Mouse (Mus musculus) lung, postnatal 4 days (tissue): ENCODE data around the gene Apeh.
A peak's percentile ranks its signal among the peaks of the same experiment; 100 is the strongest.

Experiments used
- DNase-seq, 2 experiments: peaks; one replicate each; pipeline ENCODE4 v3.0.0; 2021

Apeh gene

DNA sequence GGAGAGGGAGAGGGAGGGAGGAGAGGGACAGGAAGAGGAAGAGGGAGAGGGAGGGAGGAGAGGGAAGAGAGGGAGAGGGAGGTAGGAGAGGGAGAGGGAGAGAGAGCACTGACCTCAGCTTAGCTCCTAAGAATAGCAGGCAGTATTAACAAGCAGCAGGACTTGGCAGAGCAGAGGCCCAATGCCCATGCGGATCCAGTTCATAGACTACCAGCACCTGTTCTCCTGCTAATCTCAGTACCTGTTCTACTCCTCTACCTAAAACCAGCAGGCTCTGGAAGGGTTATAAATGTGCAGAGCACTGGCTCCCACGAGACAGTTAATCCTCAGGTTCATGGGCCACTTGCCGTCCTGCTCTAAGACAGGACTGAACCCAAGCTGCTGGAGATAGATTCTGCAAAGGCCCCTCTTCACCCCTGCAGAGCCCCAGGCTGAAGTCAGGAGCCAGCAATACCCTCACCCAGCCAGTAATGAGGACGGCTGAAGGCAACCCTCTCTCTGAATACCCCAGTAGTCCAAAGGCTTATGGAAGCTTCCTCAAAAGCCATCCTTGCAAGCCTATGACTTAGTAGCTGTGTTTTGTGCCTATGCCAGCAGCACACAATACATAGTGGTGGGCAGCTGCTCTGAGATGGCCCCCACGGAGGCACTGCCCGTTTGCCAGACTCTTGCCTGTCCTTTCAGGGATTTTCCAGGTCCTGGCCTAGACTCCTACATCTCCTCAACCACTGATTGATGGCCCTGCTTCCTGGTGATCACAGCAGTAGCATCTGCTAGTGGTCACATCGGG is 21.1 kb downstream of the Apeh start:
- no peak for DNase-seq

DNA sequence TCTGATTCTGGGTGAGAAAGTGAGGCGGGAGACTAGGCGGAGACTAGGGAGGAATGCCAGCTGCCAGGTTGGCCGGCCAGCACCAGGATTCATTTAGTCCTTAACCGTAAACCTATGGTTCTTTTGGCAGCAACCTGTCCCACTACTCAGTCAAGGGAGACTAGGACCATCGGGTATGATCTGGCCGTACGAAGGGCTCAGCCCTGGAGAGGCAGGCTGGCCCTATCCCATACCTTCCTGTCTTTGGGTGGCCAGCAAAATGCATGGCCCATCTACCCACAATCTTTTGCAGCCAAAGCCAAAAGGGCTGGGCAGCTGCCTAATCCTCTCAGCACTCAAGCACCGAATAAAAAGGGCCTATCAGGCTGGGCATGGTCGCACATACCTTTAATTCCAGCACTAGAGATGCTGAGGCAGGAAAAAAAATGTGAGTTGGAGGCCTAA is 21.9 kb downstream of the Apeh start:
- no peak for DNase-seq

DNA sequence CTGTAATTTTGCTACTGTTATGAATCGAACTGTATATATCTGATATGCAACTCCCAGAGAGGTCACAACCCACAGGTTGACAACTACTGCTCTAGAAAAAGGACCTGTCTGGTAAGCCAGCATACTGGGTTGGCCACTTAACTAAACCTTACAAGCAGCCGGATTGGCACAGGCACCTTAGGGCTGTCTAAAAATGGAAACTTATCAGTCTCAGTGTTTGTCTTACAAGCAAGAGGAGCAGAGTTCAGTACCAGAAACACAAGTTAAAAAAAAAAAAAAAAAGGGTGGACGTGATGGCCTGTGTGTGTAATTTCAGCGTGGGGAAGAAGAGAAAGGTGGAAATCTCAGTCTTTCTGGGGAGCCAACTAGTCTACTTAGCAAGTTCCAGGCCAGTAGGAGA is 22.6 kb downstream of the Apeh start:
- DNase-seq: no peak

DNA sequence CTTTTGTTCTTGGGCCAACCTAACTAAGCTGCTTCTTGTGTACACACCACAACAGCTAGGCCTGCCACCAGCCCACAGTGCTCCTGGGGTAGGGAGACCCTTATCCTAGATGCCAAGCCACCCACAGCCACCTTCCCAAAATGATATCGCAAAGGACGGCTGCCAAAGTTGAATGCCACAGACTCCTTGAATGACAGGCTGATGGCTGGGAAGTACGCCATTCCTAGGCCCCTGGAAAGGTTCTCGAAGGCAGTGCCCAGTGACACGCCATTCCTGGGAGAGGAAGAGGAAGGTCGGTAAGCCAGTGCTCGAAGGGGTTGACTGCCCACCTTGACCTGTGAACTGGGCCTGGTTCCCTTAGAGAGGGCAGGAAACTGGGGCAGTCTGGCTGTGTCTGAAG is 24.9 kb downstream of the Apeh start:
- DNase-seq: no peak

DNA sequence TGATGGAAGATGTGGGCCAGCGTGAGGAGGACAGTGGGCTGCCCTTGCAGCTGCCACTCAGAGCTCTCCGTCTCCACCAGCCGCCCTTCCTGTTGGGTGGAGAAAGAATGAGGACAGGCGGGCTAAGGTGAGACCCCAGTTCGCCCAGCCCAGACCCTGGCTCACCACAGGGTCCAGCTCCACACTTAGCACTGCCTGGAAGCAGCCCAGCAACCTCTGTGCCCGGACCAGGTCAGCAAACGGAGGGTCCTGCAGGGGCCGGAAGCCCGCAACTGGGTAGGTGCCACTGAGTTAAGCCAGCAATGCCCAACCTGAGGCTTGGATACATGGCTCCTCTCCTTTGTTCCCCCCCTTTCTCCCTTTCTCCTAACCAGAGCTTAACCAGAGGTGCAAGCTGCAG is 25.4 kb downstream of the Apeh start:
- DNase-seq: no peak

DNA sequence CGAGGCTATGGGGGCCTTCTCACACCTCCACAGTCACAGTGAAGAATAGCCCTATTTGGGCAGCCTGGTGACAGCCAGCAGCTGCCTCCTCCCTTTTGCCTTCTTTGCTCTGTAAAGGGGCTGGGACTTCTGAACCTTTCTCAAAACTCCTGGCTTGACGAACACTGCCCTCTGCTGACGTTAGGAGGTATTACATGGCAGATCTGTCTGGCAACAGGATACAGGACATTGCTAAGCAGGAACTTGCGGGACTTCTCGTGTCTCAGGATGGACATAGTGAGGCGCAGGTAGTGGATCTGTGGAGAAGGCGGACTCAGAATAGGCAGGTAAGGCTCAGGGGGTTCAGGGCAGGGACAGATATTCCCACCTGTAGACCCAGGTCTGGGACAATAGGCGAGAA is 26.5 kb downstream of the Apeh start:
- DNase-seq: peak; percentile 68 to 87

DNA sequence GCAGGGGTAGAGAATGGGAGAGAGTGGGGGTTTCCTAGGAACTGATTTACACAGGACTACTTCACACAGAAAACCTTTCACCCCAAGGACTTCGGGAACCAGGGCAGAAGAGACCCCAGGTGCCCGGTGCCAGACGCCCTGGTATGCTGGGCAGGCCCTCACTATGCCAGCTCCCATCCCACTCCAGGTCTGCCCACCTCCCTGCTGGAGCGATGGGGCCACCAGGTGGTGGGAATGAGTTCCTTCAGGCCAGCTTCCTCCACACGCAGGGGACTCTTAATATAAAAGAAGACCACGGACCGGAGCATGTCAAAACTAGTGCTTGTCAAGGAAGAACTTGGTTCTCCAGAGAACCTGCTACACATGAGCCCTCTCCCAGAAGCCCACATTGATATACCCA is 27.2 kb downstream of the Apeh start:
- no peak for DNase-seq

DNA sequence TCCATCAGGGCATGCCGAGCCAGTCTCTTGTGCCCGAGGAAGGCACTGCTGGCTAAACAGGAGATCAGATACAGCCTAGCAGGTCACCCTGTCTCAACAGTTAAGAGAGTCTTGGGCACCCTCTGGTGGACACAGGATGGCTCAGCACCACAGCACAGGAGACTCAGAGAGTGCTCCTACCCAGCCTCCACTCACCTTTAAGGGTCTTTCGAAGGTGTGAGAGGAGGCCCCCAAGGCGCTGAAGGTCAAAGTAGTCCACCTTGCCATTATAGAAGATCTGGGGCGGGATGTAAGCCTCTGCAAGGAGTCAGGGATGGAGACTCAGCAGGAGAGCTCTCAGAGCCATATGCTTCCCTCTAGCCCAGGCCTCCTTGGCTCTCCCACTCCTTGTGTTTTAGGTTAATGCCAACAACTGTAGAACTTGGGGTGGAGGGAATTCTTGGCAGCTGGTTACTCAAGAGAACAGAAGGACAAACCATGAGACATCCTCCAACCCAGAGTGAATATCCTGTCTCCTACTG is 28.9 kb downstream of the Apeh start:
- peak in 1 of 2 experiments; percentile 69 for DNase-seq

DNA sequence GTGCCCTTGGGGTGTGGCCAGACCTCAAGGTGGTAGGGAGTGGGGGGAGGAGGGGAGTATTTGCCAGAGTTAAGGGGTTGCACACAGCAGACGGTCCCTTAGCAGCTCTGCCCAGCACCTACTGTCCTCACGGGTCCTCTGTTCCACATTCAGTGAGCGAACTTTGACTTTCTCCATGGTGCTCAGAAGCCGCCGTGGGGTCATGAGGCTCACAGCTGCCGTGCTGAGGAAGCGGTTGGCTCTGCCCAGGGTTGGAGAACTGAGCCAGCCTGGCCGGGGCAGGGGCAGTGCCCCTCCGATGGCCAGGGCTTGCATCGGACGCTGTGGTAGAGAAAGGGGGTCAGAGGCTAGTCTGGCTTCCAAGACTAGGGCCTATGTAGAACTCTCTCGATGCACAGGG is 31.0 kb downstream of the Apeh start:
- DNase-seq: no peak

DNA sequence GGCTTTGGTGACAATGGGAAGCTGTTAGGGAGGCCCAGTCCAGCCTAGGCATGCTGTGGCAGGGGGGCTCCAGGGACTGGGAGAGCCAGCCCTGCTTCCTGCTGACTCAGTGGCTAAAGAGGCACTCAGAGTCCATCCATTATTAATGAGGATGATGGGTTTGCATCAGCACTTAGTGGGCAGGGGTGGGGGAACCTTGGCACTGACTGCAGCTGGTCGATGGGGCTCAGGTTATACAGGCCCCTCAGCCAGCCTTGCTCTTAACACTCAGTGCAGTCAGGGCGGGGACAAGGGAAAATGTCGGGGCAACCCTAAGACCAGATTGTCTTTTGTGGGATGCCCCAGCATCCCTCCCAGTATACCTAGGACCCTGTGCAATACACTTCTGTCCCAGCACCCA is 32.3 kb downstream of the Apeh start:
- no peak for DNase-seq

DNA sequence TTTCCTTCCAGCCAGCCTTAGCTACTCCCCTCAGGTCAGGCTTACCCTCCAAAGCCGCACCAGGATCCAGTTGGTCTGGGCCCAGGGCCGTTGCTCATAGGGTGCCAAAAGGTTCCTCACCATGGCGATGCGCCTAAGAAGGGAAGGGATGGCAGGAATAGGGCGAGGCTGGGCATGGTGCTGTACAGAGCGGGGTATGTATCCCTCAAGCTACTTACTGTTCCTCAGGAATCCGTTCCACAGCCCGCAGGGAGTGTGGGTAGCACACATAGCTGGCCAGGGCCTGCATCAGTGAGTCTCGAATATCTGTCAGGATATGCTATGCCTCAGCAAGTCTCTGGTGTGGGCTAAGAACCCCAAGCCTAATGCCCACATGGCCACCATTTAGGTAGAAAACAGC is 36.1 kb downstream of the Apeh start:
- DNase-seq: peak in 1 of 2 experiments; percentile 18

DNA sequence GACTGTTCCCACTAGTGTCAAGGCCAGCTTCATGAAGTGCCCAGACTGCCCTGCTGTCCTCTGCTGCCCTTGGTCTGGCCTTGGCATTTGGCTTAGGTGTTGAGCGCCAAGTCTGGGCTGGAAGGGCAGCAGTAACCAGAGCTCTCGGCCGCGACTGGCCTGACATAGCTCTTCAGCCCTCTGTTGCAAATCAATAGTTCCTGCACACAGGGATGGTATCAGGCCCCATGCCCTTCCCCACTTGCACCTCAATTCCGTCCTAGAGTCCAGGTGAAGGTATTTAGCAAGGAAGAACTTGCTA is 37.2 kb downstream of the Apeh start:
- DNase-seq: peak in 1 of 2 experiments; percentile 16

DNA sequence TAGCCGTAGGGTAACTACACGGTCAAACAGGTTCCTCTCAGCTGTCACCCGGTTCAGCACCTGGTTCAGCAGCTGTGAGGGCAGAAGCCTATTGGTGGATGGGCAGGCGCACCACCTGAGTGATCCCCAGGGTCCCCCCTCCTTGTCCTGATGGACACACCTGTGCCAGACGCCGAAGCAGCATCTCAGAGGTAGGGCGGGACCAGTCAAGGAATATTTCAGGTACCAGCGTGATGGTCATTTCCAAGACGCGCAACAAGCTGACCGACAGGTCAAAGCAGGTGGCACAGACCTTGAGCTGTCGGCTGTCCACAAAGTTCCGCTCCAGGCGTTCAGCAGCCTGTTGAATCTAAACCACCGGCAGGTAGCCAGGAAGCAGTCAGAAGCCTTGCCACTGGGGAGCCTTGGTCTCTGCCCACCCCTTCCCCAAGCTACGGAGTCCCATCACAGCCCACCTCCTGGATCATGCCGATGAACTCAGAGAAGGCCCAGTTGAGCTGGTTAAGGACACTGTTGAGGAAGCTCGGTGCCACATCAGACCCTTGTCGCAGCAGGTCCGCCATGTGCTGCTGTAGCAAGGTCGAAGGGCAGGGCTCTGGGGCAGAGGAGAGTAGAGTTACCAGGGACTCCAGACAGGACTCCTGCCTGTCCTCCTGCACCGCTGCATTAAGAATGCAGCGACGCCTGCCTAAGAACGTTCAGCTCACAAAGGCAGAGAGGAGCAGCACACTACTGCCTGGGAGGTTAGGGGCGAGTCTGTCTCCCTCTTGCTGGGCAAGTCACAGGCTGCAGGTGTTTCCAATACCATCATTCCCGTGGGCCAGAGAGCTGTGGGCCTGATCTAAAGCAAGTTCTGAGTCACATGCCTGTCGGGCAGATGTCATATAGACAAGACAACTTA is 37.8 kb downstream of the Apeh start:
- peak in 1 of 2 experiments; percentile 20 for DNase-seq

DNA sequence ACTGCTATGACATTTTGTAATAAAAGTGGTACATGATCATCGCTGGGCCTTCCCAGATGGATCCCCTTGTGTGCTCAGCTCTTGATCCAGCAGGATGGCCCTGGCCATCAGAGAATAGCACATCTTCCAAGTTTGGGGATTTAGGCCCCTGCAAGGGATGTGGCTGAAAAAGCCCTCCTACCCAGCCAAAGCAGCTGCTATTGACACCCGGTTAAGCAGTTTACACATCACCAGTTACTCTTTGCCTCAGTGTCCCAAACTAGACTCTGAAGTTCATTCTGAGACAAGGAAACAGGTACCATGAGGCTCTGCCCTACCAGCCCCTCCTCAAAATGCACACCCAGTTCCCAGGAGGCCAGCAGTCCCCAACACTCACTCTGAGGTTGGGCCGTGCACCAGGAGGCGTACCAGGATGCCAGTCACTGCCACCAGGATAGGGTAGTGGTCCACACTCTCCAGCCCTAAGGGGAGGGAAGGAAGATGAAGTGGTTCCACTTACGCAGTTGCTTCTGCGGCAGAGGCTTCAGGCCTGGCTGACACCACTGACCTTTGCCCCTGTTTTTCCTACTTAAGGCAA is 38.7 kb downstream of the Apeh start:
- peak in 1 of 2 experiments; percentile 14 for DNase-seq

DNA sequence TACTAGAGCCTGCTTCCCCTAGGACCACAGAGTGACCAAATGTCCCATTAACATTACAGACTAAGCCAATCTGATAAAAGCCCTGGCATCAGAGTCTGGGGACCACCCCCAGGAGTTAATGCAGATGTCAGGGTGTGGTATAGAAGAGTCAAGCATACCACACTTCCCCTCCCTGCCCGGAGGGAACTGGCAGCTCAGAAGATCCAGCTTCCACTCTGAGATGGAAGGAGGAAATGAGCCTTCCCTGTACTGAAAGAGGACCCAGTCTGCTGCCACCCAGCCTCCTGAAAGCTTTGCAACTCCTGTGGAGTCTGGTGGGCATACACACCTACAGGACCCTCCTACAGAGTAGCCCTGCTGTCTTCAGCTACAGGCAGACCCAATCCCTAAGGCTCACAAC is 39.3 kb downstream of the Apeh start:
- DNase-seq: no peak

DNA sequence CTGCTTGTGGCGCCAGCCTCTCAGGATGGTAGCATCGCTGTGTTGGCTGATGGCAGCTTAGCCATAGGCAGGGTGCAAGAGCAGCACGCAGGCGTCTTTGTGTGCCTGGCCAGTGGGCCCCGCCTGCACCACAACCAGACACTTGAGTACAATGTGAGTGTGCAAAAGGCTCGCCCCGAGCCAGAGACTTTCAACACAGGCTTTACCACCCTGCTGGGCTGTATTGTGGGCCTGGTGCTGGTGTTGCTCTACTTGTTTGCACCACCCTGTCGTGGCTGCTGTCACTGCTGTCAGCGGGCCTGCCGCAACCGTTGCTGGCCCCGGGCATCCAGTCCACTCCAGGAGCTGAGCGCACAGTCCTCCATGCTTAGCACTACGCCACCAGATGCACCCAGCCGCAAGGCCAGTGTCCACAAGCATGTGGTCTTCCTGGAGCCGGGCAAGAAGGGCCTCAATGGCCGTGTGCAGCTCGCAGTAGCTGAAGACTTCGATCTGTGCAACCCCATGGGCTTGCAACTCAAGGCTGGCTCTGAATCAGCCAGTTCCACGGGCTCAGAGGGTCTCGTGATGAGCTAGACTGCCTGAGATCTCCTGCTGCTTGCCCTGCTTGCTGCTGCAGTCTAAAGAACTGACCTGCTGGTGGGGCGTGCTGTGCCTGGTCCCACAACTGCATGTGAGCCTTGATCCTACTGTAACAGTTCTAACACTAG is 39.9 kb downstream of the Apeh start:
- DNase-seq: no peak

DNA sequence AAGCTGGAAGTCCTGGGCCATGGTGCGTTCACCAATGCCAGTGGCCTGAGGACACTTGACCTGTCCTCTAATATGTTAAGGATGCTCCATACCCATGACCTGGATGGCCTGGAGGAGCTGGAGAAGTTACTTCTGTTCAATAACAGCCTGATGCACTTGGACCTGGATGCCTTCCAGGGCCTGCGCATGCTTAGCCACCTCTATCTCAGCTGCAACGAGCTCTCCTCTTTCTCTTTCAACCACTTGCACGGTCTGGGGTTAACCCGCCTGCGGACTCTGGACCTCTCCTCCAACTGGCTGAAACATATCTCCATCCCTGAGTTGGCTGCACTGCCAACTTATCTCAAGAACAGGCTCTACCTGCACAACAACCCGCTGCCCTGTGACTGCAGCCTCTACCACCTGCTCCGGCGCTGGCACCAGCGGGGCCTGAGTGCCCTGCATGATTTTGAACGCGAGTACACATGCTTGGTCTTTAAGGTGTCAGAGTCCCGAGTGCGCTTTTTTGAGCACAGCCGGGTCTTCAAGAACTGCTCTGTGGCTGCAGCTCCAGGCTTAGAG is 40.7 kb downstream of the Apeh start:
- no peak for DNase-seq

DNA sequence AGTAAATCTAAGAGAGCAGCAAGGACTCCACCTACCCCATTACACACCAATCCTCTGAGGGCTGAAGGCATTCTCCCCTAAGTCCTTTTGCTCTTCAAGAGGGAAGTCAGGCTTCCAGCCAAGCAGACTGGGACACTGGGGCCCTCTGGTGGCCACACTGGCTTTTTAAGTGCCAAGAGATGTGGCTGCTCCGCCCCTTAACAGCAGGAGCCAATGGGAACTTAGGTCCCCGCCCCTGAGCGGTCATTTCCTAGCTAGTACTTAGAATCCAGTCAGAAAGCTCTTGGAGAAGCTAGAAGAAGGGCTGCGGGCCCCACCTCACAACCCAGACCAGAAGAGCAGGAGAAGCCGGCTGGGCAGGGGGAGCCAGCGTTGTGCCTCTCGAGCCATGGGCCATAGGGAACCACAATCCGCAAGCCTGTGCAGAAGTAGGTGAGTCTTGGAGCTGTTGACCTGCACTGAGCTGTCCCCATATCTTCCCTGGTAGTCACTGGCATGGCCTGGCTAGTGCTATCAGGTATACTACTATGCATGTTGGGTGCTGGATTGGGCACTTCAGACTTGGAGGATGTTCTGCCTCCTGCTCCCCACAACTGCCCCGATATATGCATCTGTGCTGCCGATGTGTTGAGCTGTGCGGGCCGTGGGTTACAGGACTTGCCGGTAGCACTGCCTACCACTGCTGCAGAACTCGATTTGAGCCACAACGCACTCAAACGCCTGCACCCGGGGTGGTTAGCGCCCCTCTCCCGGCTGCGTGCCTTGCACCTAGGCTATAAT is 41.3 kb downstream of the Apeh start, which contains the start of gene Amigo3:
TSS of gene Amigo3 (plus strand) at position 275 of the 780 bp plus-strand sequence.
- DNase-seq: peak; percentile 96 to 98

DNA sequence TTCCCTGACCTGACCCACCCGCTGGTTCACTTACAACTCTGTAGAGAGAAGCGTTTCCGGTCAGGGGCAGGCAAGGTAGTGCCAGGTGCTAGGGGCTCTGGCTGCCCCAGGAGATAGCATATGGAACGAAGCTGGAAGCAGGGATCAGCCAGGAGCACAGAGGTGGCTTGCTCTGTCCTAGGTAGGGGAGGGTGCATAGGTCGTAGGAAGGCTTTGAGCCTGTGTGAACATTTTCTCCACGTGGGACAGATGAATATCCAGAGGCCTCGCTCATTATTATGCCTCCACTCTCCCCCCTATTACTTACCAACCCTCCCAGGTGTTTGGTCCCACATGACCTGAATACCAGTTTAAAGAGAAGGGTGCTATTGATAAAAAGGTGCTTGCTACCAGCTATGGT is 42.0 kb downstream of the Apeh start:
- DNase-seq: no peak

DNA sequence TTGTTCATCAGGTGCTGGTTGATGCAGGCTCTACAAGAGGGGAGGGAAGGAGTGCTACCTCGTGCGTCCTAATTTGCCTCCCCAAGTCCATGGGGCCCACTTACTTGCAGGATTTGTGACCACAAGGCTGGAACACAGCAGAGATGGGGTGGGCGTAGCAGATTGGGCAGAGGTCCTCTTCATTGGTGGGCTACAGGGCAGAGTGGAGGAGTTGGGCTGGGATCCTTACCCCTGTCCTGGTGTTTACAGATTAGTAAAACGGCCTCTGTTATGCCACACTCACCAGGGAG is 42.5 kb downstream of the Apeh start:
- DNase-seq: no peak

DNA sequence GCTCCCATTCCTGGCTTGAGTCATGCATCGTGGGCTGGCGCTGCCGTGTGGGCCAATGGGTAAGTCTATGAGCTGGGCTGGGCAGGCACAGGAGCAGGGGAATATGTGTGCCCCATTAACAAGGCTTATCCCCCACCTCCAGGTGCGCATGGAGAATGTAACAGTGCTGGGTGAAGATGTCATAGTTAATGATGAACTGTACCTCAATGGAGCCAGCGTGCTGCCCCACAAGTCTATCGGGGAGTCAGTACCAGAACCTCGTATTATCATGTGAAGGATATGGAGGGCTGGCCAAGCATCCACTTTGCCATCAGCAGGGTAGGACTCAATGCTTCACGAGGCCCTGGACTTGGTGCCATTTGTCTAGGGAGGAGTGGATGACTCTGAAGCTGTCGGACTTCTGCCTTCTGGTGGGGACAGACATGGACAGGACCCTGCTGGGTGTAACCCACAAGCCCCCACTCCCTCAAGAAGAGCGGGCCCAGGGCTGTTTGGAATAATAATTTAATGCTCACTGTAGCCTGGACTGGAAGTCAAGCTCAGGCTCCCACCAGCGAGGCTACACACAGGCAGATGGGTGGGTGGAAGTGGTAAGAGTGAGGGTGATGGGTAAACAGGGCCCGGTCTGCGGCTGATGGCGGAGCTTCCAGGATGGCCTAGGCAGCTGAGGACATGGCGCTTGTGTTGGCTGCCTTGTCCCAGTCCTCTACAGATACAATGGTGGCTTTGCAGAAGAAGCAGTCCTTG is 43.0 kb downstream of the Apeh start:
- no peak for DNase-seq
